Mouse (Mus musculus): ENCODE results near the gene Sp8. TPM values are rescaled to one million over a fixed set of nuclear protein-coding genes. Genes with fewer than 3 reads are reported as not detected.

The Sp8 gene
- polyA plus RNA-seq, 1 experiment from 2014 or later, result not detected

DNA sequence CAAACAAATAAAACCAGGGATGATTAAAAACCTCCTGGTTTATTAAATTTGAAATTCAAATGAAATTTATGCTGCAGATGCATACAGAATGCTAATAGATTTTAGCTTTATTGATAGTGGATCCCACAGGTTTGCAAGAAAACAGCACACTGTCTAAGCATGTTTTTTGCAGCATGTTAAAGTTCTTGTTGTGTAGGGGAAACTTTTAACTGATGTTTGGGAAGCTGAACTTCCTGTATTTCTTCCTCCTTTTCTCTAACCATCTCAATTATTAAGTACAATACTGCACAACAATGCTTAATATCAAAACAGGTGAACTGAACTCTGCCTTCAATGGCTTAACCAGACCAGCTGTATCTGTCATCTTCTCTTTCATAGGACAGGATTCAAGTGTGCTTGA is 2.0 kb upstream of the Sp8 start:
- no peaks in the 10 kb centered on the region for H3K79me2 ChIP-seq (ENCODE audit: inconsistent target)
- H3K36me3 ChIP-seq (ENCODE audit: inconsistent target), result no peaks in the 10 kb centered on the region
- no peak overlapping the region for H3K27ac ChIP-seq
- H3K4me3 ChIP-seq (ENCODE audit: inconsistent target), result no peak overlapping the region

DNA sequence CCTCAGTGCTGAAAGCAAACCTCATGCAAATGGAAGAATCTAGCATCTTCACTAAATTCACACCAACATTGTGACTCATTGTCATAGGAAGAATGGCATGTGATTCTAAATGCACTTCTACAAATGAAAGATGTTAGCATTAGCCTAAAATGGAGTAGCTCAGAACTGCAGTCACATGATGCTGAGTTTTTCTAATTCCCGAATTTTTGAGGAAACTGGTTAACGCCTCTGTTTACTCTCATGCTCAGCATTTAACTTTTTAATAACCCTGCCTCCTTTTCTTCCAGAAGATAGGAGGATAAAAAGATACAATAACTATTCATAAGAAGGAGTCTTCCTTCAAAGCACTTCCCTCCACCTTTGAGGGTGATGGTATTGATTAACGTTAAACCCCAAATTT is 1.3 kb upstream of the Sp8 start:
- Histone ChIP-seq H3K36me3 (ENCODE audit: inconsistent target) (no peaks in the 10 kb centered on the region), H3K79me2 (ENCODE audit: inconsistent target) (no peaks in the 10 kb centered on the region), H3K27ac (no peak overlapping the region), H3K4me3 (ENCODE audit: inconsistent target) (no peak overlapping the region)
- 8% methylated on average over 3 of the region's 3 CpGs for WGBS (ENCODE audit: missing documents)

DNA sequence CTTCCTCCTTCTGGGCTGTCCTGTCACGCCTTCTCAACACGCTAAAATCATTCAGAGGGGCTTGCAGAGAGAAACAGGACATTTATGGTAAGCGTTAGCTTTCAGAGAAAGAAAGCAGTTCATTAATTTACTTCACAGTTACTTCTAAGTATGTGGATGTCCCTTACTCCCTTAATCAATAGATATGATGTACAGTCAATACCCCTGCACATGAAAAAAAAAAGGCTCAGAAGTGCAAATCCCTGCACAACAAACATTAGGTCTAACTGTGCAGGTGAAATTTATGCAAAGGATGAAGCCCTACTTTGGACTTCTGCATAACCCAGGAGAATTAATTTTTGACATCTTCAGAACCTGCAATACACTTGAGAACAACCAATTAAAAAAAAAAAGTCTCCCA is 778 bp upstream of the Sp8 start:
- no peak overlapping the region for H3K4me3 ChIP-seq (ENCODE audit: inconsistent target)
- no peaks in the 10 kb centered on the region for H3K36me3 ChIP-seq (ENCODE audit: inconsistent target)
- H3K27ac ChIP-seq, result no peak overlapping the region
- H3K79me2 ChIP-seq (ENCODE audit: inconsistent target), result no peaks in the 10 kb centered on the region
- 33% methylated on average over 3 of the region's 3 CpGs for WGBS (ENCODE audit: missing documents)

DNA sequence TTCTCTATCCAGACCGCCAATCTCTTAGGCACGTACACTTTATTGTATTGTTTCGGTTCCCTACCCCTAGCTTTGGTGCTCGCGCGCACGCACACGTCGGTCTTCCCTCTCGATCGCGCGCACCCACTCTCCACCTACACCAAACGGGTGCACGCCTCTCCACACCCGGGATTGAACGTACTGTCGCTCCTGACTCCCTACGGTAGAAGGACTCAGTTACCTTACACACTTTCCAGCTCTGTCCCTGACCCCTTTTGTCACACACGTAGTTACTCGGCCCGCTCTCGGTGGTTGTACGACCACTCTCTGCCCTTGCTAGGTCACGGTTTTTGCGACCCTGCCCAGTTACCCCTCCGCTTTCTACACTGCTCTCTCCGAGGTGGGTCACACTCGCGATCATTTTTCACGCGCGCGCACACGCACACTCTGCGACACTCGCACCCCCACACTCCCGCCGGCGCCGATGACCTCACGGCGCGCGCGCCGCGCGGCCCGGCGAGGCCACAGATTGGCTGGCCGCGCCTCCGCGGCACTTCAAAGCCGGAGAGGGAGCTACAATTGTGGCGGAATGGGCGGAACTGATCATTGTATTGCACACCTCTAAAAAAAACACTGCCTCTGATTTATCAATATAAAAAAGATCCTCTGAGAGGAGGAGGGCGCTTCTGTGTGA is 656 bp downstream of the Sp8 start:
- H3K4me3 ChIP-seq (ENCODE audit: inconsistent target), result peak overlapping the region; percentile 25
- no peak overlapping the region for H3K27ac ChIP-seq
- no peaks in the 10 kb centered on the region for H3K79me2 ChIP-seq (ENCODE audit: inconsistent target)
- 3% methylated on average over 59 of the region's 59 CpGs for WGBS (ENCODE audit: missing documents)
- no peaks in the 10 kb centered on the region for H3K36me3 ChIP-seq (ENCODE audit: inconsistent target)

DNA sequence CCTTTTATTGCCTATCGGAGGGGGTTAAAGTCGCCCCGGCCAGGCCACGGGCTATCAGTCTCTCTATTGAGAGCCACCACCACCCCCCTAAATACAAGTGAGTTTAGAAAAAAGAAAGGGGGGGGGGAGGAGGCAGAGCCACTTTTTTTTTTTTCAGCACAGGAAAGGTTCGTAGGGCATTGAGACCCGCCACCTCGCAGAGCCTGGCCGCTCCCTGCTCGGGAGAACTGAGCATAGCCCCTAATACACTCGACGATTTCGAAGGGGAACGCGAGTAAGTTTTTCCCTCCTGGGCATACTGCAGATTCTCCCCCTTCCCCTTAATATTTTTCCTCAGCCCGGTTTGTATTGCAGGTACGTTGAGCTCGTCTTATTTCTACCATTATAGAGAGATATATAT is 1.3 kb downstream of the Sp8 start:
- WGBS (ENCODE audit: missing documents), result 5% methylated on average over 17 of the region's 17 CpGs
- Histone ChIP-seq H3K36me3 (ENCODE audit: inconsistent target) (no peaks in the 10 kb centered on the region), H3K4me3 (ENCODE audit: inconsistent target) (no peak overlapping the region), H3K27ac (no peak overlapping the region), H3K79me2 (ENCODE audit: inconsistent target) (no peaks in the 10 kb centered on the region)

DNA sequence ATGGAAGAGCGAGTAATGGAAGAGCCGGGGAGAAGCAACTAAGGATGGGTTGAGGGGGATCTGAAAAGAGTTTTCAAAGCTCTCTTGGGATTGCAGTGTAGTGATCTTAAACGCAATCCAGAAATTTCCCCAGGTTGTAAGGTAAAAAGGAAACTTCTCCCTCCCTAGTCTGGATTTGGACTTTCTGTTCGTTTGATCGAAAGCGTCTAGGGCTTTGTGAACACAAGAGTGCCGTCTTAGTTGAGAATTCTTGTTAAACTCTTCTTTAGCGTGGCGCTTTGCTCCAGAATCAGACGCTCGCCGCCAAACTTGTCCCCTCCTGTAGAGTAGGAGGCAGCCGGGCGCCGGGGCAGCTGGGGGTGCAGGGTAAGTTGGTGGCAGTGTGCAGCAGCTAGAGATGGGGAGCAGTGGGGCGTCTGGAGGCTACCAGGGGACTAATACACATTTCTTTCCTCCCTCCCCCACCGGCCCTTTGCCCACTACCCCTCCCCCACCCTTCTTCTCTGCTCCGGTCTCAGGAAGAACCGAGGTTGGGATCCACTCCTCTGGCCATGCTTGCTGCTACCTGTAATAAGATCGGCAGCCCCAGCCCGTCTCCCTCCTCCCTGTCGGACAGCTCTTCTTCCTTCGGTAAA is 1.8 kb downstream of the Sp8 start:
- no peaks in the 10 kb centered on the region for H3K36me3 ChIP-seq (ENCODE audit: inconsistent target)
- no peak overlapping the region for H3K4me3 ChIP-seq (ENCODE audit: inconsistent target)
- 1% methylated on average over 23 of the region's 23 CpGs for WGBS (ENCODE audit: missing documents)
- H3K79me2 ChIP-seq (ENCODE audit: inconsistent target), result no peaks in the 10 kb centered on the region
- no peak overlapping the region for H3K27ac ChIP-seq

DNA sequence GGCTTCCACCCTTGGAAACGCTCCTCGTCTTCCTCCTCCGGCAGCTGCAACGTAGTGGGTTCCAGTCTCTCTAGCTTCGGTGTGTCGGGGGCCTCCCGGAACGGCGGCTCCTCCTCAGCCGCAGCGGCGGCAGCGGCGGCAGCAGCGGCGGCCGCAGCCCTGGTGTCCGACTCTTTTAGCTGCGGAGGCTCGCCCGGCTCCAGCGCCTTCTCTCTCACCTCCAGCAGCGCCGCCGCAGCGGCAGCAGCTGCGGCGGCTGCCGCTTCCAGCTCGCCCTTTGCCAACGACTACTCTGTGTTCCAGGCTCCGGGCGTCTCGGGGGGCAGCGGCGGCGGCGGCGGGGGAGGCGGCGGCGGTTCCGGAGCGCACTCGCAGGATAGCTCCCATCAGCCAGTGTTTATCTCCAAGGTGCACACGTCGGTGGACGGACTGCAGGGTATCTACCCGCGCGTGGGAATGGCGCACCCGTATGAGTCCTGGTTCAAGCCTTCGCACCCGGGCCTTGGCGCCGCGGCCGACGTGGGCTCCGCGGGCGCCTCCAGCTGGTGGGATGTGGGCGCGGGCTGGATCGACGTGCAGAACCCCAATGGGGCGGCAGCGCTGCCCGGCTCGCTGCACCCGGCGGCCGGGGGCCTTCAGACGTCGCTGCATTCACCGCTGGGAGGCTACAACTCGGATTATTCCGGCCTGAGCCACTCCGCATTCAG is 2.5 kb downstream of the Sp8 start:
- Histone ChIP-seq H3K79me2 (ENCODE audit: inconsistent target) (no peaks in the 10 kb centered on the region), H3K36me3 (ENCODE audit: inconsistent target) (no peaks in the 10 kb centered on the region), H3K4me3 (ENCODE audit: inconsistent target) (no peak overlapping the region), H3K27ac (no peak overlapping the region)
- WGBS (ENCODE audit: missing documents), result 3% methylated on average over 76 of the region's 80 CpGs

DNA sequence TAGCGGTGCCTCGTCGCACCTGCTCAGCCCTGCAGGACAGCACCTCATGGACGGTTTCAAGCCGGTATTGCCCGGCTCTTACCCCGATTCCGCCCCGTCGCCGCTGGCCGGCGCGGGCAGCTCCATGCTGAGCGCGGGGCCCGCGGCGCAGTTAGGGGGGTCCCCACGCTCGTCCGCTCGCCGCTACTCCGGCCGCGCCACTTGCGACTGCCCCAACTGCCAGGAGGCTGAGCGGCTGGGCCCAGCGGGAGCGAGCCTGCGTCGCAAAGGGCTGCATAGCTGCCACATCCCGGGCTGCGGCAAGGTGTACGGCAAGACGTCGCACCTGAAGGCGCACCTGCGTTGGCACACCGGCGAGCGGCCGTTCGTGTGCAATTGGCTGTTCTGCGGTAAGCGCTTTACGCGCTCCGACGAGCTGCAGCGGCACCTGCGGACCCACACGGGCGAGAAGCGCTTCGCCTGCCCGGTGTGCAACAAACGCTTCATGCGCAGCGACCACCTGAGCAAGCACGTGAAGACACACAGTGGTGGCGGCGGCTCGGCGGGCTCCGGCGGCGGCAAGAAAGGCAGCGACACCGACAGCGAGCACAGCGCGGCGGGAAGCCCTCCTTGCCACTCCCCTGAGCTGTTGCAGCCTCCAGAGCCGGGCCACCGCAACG is 3.2 kb downstream of the Sp8 start:
- no peak overlapping the region for H3K27ac ChIP-seq
- H3K79me2 ChIP-seq (ENCODE audit: inconsistent target), result no peaks in the 10 kb centered on the region
- 4% methylated on average over 78 of the region's 78 CpGs for WGBS (ENCODE audit: missing documents)
- no peaks in the 10 kb centered on the region for H3K36me3 ChIP-seq (ENCODE audit: inconsistent target)
- H3K4me3 ChIP-seq (ENCODE audit: inconsistent target), result no peak overlapping the region

DNA sequence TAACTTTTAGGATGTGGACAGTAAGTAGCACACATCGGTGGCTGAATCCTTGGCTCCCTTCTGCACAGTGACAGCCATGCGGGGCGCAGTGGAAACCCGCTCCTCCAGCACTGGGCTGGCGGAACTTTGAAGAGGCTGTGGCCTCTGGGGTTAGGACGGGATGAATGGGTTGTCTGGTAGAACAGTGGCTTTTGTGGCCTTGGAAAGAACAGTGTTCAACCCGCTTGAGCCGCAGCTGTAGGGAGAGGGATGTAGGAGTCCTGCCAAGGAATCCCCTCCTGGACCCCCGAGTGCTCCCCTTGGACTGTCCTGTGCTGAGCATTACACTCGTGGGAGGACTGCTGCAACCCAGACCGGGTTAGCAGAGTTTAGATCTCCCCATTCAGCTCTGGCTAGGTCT is 3.9 kb downstream of the Sp8 start:
- no peaks in the 10 kb centered on the region for H3K36me3 ChIP-seq (ENCODE audit: inconsistent target)
- WGBS (ENCODE audit: missing documents), result 7% methylated on average over 11 of the region's 11 CpGs
- H3K4me3 ChIP-seq (ENCODE audit: inconsistent target), result no peak overlapping the region
- H3K79me2 ChIP-seq (ENCODE audit: inconsistent target), result no peaks in the 10 kb centered on the region
- no peak overlapping the region for H3K27ac ChIP-seq

DNA sequence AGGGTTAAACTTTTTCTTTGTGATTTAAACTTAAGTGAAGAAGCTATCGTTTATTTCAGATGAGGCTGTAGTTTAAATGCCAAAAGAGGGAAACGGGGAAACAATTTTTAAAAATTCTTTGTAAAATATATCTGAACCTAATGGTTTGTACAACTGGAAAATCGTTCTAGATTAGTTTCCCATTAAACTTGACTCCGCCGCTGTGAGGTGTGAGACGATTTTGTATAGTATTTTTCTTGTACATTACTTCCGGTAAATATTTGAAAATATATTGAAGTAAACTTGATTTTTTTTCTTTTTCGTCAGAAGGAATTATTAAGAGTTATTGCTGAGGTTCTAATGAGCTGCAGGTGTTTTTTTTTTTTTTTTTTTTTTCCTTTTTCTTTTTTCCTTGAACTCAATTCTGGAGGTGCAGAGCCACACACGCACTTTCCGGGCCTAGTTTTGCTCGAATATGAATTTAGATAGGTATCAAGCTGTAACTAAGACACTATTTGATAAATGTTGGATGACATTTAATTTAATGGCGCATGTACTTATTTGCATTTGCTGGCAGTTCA is 4.8 kb downstream of the Sp8 start:
- H3K36me3 ChIP-seq (ENCODE audit: inconsistent target), result no peaks in the 10 kb centered on the region
- no peak overlapping the region for H3K27ac ChIP-seq
- no peak overlapping the region for H3K4me3 ChIP-seq (ENCODE audit: inconsistent target)
- H3K79me2 ChIP-seq (ENCODE audit: inconsistent target), result no peaks in the 10 kb centered on the region
- 34% methylated on average over 12 of the region's 12 CpGs for WGBS (ENCODE audit: missing documents)

DNA sequence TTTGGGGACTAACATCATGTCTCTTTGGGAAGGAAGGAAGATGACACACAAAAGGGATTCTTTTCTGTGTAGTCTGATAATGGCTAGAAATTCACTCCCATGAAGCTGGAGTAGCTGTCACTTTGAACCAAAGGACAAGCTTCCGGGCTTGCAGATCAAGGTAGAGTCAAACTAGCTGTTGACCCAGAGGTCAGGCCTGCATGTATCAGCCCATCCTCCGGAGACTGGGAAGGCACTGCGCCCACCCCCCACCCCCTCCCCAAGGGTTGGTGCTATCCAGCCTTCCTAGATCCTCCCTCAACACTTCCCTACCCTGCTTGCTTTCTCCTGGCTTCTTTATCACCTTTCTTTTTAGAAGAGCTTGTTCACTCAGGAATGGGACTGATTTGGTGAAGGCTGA is 7.2 kb downstream of the Sp8 start:
- Histone ChIP-seq H3K36me3 (ENCODE audit: inconsistent target) (no peaks in the 10 kb centered on the region), H3K79me2 (ENCODE audit: inconsistent target) (no peaks in the 10 kb centered on the region), H3K27ac (no peak overlapping the region), H3K4me3 (ENCODE audit: inconsistent target) (no peak overlapping the region)
- WGBS (ENCODE audit: missing documents), result 11% methylated on average over 3 of the region's 3 CpGs

DNA sequence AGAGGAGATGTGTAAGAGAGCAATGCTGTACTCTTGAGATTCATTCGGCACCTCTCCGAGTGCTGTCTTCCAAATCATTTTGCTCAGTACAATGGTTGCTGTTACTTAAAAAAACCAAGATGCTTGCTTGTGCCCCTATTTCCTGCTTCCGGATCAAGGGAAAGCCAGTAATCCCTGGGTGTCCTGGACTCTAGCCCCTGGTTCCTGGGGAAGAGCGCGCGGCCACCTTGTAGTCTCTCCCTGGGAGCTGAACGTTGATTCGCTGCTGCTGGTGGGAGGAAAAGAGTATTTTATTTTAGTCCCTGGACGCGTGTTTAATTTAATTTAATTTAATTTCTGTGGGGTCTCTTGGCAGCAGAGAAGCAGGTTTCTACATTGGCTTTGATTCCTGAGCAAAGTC is 8.3 kb downstream of the Sp8 start:
- no peaks in the 10 kb centered on the region for H3K36me3 ChIP-seq (ENCODE audit: inconsistent target)
- no peak overlapping the region for H3K27ac ChIP-seq
- 9% methylated on average over 10 of the region's 10 CpGs for WGBS (ENCODE audit: missing documents)
- H3K4me3 ChIP-seq (ENCODE audit: inconsistent target), result no peak overlapping the region
- no peaks in the 10 kb centered on the region for H3K79me2 ChIP-seq (ENCODE audit: inconsistent target)

DNA sequence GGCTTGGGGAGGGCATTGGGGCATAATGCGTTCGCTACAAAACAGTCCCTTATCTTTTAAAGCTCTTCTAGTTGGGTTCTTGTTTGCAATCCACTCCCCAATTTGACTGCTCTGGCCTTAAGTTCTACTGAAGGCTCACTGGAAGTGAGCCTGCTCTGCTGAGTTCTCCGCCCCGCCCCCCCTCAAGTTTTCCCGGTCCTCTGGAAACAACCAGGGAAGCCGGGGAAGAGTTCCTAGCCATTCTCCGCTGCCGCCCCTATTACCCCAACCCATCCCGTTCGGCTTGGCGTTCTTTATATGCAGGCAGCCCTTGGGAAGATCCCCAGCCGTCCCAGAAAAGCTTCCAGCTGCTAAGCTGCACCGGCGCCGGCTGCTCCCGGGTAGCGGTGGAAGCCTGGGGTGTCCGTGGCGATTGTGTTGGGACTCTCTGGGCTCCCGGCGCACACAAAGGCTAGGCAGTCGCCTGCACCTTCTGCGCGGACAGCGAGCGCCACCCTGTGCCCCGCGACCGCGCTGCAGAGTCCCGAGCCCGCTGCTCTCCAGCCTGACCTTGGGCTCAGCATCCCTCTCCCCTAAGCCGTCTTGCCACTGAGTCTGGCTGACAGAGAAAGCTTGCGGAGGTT is 8.8 kb downstream of the Sp8 start:
- Histone ChIP-seq H3K27ac (no peak overlapping the region), H3K36me3 (ENCODE audit: inconsistent target) (no peaks in the 10 kb centered on the region), H3K79me2 (ENCODE audit: inconsistent target) (no peaks in the 10 kb centered on the region), H3K4me3 (ENCODE audit: inconsistent target) (no peak overlapping the region)
- 1% methylated on average over 34 of the region's 34 CpGs for WGBS (ENCODE audit: missing documents)

DNA sequence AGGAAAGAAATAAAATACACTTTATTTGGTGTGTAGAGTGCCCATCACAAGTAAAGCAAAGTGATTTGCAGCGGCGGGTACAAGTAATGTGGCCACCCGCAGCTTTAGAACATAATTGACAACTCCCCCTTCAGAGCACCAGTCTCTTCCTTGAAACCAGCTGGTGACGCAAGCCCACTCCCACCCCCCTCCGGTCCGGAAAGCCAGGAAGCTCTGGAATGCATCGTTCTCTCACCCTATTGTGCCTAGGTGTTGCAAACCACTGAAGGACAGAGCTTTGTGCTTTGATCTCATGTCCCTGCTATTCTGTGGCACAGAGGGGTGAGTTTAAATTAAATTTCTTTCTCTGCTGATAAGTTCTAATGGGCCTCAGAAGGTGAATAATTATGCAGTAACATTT is 10.0 kb downstream of the Sp8 start:
- H3K27ac ChIP-seq, result no peak overlapping the region
- no peaks in the 10 kb centered on the region for H3K36me3 ChIP-seq (ENCODE audit: inconsistent target)
- H3K79me2 ChIP-seq (ENCODE audit: inconsistent target), result no peaks in the 10 kb centered on the region
- WGBS (ENCODE audit: missing documents), result 11% methylated on average over 7 of the region's 7 CpGs
- no peak overlapping the region for H3K4me3 ChIP-seq (ENCODE audit: inconsistent target)

All from macrophage (primary cell).